Mouse (Mus musculus) erythroid progenitor cell, adult 5-6 weeks (primary cell): ENCODE measurements around the gene Syt16. TPM values are rescaled to one million over a fixed set of nuclear protein-coding genes. Genes with fewer than 3 reads are reported as not detected.
A peak's percentile ranks its signal among the peaks of the same experiment; 100 is the strongest.

Experiments
- ATAC-seq: replicated peaks from 2 replicates; pipeline ENCODE4 v1.8.0; 2016; ENCODE audit warnings: moderate number of reproducible peaks, mild to moderate bottlenecking, moderate TSS enrichment, inconsistent platforms; ENCODE audit not compliant: poor library complexity, low FRiP score, severe bottlenecking
- total RNA-seq, 2 experiments: library from RNA; stranded (forward) in 1 of 2; stranded (reverse) in 1 of 2; fragments of 150-400 nt in 1 of 2; fragments of 186-747, 209-891 nt in 1 of 2; gene quantifications; 2 replicates each; pipeline versions ENCODE4 v1.2.3 to v1.2.4; 2015 to 2017; ENCODE audit warnings: low replicate concordance in 2 of 2

Gene Syt16
- total RNA-seq, 2 experiments from 2014 or later: not detected

DNA sequence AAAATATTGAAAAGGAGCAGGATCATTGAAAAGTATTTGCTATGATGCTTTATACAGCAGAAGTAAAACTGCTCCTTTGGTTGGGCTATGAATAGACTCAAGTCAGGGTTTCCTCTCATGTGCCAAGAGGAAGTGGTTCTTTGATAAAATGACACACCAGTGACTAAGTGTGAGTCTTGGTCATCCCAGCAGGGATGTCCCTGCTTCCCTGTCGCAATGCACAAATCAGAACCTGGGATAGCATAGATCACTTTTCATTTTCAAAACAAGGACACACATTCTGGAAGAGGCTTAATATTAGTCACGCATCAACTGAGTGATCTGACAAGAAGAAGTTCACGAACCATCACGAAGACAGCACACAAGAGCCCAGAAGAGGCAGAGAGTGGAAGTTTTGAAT is 195.1 kb downstream of the Syt16 start:
- ATAC-seq: no peak

DNA sequence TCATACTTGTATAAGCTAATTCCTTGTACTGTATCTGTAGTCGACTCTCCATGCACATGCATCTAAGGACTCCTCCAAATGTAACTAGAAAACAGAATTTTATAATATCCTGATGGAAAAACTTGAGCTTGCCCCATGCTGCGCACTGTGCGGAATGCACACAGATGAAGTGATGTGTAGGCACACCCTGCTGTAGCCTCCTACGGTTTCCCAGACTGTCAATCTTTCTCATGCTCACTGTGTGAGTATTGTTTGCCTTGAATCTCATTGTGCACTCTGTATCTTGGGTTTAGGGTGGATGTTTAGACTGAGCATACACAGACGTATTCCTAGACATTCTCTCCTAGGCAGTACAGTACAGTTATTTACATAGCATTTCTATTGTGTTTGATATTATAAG is 203.9 kb downstream of the Syt16 start:
- no peak for ATAC-seq

DNA sequence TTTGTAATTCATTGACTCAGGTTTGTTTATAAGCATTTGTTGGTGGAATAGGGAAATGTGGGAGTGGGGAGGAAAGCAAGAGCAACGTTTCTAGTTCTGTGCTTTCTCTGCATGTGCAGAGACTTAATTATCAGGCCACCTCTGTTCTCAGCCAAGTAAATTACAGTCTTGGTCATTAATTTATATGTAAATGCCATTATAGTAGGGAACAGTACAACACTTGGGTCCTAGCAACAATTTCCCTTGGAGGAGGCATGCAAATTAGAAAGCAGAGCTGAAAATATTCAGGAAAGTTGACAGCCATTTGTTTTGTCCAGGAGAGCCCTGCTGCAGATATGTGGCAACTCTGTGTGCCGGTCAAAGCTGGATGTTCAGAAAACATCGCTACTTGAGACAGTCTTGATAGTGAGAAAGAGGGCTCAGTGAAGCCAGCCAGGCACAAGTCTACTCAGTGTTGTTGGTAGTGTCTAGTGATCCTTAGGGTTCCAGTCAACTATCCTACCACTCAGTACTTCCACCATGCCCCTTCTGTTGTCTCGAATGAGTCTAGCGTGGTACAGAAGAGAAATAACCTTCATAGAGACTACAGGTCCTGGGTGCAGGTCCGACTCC is 205.1 kb downstream of the Syt16 start:
- ATAC-seq: no peak

DNA sequence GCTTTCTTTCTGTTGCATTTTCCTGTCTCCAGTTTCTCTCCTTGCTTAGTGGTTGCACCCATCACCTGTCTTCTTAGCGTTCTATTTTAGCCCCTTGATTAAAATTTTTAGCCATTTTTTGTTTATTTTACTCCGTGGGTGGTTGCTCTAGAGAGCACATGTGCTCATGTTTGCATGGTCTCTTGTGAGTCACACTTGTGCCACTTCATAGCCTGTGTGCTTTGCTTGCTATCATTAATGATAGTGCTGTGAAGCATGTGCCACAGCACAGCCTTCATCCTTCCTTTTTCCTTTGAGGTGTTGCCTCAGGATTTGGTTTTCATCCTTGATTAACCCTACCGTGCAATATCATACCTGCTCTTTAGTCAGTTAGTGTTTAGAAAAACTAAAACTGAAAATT is 214.7 kb downstream of the Syt16 start:
- ATAC-seq: no peak

- ATAC-seq: no peak
These were observed 218.8 kb downstream of the Syt16 start for GRCm38 (mm10) chr12:74216103-74216728.

DNA sequence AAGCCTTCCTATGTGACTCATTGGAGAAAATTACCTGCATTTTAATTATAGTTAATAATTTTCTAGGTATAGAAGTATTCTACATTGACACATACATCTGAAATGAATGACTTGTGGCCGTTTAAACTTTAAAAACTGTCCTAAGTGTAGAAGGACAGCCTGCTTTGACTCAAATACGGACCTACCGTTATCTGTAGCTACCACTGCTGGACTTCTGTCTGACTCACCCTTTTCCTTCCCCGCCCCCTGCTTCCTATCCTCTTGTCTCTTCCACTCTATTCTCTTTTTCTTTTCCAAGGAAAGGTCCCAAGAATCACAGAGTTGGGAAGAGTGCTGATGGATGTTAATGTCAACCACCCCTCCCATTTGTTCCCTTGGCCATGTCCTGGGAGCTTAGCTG is 222.4 kb downstream of the Syt16 start:
- no peak for ATAC-seq

DNA sequence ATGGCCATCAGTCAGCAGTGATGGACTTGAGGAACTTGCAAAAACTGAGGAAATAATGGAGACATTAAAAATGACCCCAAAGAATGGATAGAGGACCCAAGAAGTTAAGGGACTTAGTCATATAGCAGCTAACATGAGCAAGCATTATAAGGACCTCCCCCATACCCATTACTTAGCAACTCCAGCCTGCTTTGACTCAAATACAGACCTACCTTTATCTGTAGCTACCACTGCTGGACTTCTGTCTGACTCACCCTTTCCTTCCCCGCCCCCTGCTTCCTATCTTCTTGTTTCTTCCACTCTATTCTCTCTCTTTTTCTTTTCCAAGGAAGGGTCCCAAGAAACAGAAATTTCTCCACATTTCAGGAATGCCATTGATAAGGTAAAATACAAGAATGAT is 223.2 kb downstream of the Syt16 start:
- no peak for ATAC-seq

- ATAC-seq: no peak
These were observed 233.3 kb downstream of the Syt16 start for GRCm38 (mm10) chr12:74230808-74231207.

- ATAC-seq: no peak
These were observed 235.4 kb downstream of the Syt16 start for GRCm38 (mm10) chr12:74232845-74233244.

- no peak for ATAC-seq
These were observed 238.7 kb downstream of the Syt16 start for GRCm38 (mm10) chr12:74236191-74236590.

DNA sequence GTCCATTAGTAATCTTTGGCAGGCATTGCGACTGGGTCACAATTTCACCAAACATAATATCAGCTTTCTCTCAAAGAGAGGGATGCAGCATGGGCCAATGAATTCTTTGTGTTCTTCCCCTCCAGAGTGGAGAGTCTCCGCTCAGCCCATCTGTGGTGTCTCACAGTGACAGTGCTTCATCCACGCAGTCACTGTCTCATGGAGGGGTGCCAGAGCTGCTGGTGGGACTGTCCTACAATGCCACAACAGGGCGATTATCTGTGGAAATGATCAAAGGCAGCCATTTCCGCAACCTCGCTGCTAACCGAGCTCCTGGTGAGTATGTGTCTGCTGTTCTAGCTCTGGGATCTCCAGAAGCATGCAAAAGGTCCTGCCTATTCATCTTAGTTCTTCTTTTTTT is 240.6 kb downstream of the Syt16 start:
- ATAC-seq: no peak

DNA sequence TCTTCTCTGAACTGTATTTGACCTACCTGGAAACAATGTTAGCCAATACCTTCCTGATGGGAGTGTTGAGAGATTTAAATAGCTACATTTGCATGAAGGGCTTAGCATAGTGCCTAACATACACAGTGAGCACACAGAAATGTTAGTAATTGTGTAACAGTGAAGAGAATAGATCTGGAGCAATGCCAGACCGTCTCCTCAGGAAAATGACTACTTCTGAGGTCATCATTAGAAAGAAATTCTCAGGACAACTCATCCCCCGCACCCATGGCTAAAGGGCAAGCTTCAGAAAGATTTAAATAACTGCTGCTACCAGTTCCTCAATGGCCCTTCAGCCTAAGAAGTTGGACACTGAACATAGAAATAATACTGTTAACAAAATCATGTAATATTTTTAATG is 241.3 kb downstream of the Syt16 start:
- ATAC-seq: no peak

GRCm38 (mm10) chr12:74264846-74265245 is 267.4 kb downstream of the Syt16 start:
- ATAC-seq: no peak

- ATAC-seq: no peak
These were observed 269.6 kb downstream of the Syt16 start for GRCm38 (mm10) chr12:74267049-74267448.

GRCm38 (mm10) chr12:74268644-74269285 is 271.3 kb downstream of the Syt16 start:
- no peak for ATAC-seq

- ATAC-seq: no peak
These were observed 275.1 kb downstream of the Syt16 start for GRCm38 (mm10) chr12:74272545-74272944.

- no peak for ATAC-seq
These were observed 279.8 kb downstream of the Syt16 start for GRCm38 (mm10) chr12:74277265-74277664.

DNA sequence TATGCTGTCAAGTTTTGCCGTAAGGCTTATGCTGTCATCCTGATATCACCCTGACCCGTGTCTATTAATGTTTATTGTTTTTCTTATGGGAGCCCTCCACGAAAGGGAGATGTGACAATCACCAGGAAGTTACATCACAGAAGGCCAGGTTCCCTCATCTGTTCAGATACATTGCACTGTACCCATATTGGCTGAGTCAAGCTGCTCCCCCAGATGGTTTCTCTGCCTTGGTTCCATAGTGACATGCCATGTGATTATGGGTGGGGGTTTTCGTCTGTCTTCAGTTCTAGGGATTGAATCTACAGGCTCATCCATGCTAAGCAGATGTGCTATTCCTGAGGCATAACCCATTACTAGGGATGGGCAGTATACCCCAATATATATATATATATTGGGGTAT is 283.9 kb downstream of the Syt16 start:
- no peak for ATAC-seq

GRCm38 (mm10) chr12:74282846-74283245 is 285.4 kb downstream of the Syt16 start:
- ATAC-seq: no peak

GRCm38 (mm10) chr12:74284020-74284684 is 286.7 kb downstream of the Syt16 start:
- ATAC-seq: 0 out of 2 replicates have a peak, but pooled peaks have one; percentile 19

- no peak for ATAC-seq
These were observed 287.2 kb downstream of the Syt16 start for GRCm38 (mm10) chr12:74284685-74285054.
